Mouse (Mus musculus) heart, adult 2 months (tissue): ENCODE data around the gene Slc35e2. TPM values are rescaled to one million over a fixed set of nuclear protein-coding genes. Genes with fewer than 3 reads are reported as not detected.

Experiments
- DNase-seq, 2 experiments: peaks; one replicate each; pipeline ENCODE4 v3.0.0; 2021
- H3K27ac ChIP-seq: fragments of 200-600 bp; 2 replicates; pipeline ENCODE4 v1.8.1; 2022
- H3K27me3 ChIP-seq: fragments of 200-500 bp; 2 replicates; pipeline ENCODE4 v1.6.1; 2012; ENCODE audit warnings: mild to moderate bottlenecking, low read length, inconsistent platforms, mixed read lengths; ENCODE audit not compliant: control insufficient read depth, insufficient read depth
- H3K36me3 ChIP-seq: fragments of 200-500 bp; 2 replicates; pipeline ENCODE4 v1.6.1; 2012; ENCODE audit warnings: low read length, inconsistent platforms; ENCODE audit not compliant: control insufficient read depth, insufficient read depth
- H3K4me1 ChIP-seq: fragments of 200-500 bp; 2 replicates; pipeline ENCODE4 v1.6.1; 2011; ENCODE audit warnings: low read length; ENCODE audit not compliant: control insufficient read depth, insufficient read depth
- H3K4me3 ChIP-seq: fragments of 200-600 bp; 2 replicates; pipeline ENCODE4 v1.8.1; 2022
- H3K79me2 ChIP-seq: fragments of 200-500 bp; replicated peaks from 2 replicates; pipeline ENCODE4 v1.6.1; 2012; ENCODE audit warnings: mild to moderate bottlenecking, inconsistent platforms, low read length, moderate library complexity, mixed read lengths; ENCODE audit not compliant: control insufficient read depth, insufficient read depth
- H3K9ac ChIP-seq: fragments of 200-500 bp; 2 replicates; pipeline ENCODE4 v1.6.1; 2012; ENCODE audit warnings: low read depth, mild to moderate bottlenecking, control low read depth, inconsistent platforms, low read length, mixed read lengths
- CTCF ChIP-seq: fragments of 200-600 bp; IDR thresholded peaks from 2 replicates; pipeline ENCODE4 v1.8.1; 2022; ENCODE audit warnings: antibody characterized with exemption, mild to moderate bottlenecking, moderate library complexity
- EP300 ChIP-seq: fragments of 200-500 bp; IDR thresholded peaks from 2 replicates; pipeline ENCODE4 v1.6.1; 2011; ENCODE audit warnings: low read depth, low read length, control low read depth; ENCODE audit not compliant: insufficient read depth
- POLR2A ChIP-seq: fragments of 200-500 bp; IDR thresholded peaks from 2 replicates; pipeline ENCODE4 v1.6.1; 2011; ENCODE audit warnings: mild to moderate bottlenecking, low read depth, low read length, control low read depth; ENCODE audit not compliant: insufficient read depth
- WGBS: fragments of 180-500 bp; shearing (Covaris S2); methylation state at CpG from one replicate; pipeline ENCODE4 v1.1.7; 2018; 5-methylcytosine and 5-hydroxymethylcytosine counted together
- intact Hi-C: fragments of 180-260 bp; cut with DNase I; formaldehyde crosslinking; loops from one replicate; pipeline ENCODE4 v1.15.1; 2025
- polyA plus RNA-seq: library from polyadenylated mRNA; depleted of rRNA; stranded (reverse); fragments of >200 nt; gene quantifications from 2 replicates; pipeline ENCODE4 v1.2.3, GENCODE M21; 2012
- total RNA-seq, 2 experiments: library from RNA; stranded (reverse); gene quantifications; 2 replicates each; pipeline ENCODE4 v1.2.3; 2021

Slc35e2 gene
- total and polyA plus RNA-seq, 3 experiments: 4.1 to 8.2 (median 6.3) TPM

DNA sequence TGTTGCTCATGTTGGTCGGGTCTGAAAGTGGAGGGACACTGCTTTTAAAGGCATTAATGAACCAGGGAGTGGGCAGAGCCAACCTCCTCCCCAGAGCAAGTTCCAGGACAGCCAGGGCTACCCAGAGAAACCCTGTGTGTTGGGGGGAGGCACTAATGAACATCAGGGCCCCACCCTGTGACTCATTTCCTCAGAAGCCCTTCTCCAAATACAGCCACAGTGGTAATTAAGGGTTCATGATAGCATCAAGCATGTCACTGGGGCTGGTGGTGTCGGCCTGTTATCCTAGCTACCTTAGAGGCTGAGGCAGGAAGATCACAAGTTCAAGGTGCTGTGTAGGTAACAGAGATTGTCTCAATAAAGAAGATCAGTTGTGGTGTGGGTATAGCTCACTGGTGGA, 29.8 kb upstream of the Slc35e2 start:
- WGBS: 31% methylated on average over 2 of the region's 2 CpGs
- Histone ChIP-seq H3K36me3 (peaks cover 3% of the 10 kb centered on the region; the same call in 1 of the 2 replicates), H3K4me1 (peaks cover 16% of the 10 kb centered on the region), H3K79me2 (peaks cover 8% of the 10 kb centered on the region), H3K9ac (no peak overlapping the region), H3K4me3 (no peak overlapping the region), H3K27ac (peak overlapping the region; percentile 38), H3K27me3 (no peaks in the 10 kb centered on the region)
- TF ChIP-seq CTCF (no peak), EP300 (no peak), POLR2A (no peak)
- intact Hi-C loops: loop anchor here (10.0 kb wide), 1 partner anchor 207 kb away; the partner anchor contains the start of gene Prkcz
- DNase-seq: no peak

DNA sequence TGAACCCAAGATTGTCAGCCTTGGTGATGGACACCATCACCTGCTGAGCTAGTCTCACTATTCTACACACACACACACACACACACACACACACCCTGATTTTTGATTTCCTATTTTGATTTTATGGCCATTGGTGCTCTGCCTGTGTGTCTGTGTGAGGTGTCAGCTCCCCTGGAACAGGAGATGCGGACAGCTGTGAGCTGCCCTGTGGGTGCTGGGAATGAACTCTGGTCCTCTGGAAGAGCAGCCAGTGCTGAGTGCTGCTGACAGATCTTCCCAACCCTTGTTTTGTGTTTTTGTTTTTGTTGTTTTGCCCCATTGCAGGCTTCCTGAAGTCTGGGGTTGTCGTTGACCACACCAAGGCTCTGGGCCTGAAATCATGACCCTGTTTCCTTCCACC, 28.1 kb upstream of the Slc35e2 start:
- peaks cover 3% of the 10 kb centered on the region; the same call in 1 of the 2 replicates for H3K36me3 ChIP-seq
- DNase-seq: no peak
- H3K27ac ChIP-seq: no peak overlapping the region
- peaks cover 21% of the 10 kb centered on the region for H3K4me1 ChIP-seq
- no peaks in the 10 kb centered on the region for H3K27me3 ChIP-seq
- TF ChIP-seq CTCF (no peak), POLR2A (no peak), EP300 (no peak)
- H3K4me3 ChIP-seq: no peak overlapping the region
- H3K9ac ChIP-seq: no peak overlapping the region
- intact Hi-C loops: loop anchor here (10.0 kb wide), 1 partner anchor 208 kb away; the partner anchor contains the start of gene Prkcz
- peaks cover 8% of the 10 kb centered on the region for H3K79me2 ChIP-seq
- WGBS: 77% methylated on average over 2 of the region's 2 CpGs

DNA sequence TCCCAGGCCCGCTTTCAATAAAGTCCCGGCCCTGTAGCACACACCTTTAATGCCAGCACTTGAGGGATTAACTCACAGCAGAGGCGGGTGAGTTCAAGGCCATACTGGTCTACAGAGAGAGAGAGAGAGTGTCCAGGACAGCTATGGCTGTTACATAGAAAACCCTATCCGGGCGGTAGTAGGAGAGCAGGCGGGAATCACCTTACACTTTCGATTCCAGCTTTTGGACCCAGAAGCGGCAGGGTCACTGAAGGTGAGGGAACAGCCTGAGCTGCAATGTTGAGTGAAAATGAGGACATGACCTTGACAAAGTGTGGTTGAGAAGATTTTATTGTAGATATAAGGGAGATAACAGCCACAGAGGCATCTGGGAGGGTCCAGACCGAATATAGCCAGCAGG, 27.3 kb upstream of the Slc35e2 start:
- Histone ChIP-seq H3K9ac (no peak overlapping the region), H3K36me3 (peaks cover 3% of the 10 kb centered on the region; the same call in 1 of the 2 replicates), H3K27me3 (no peaks in the 10 kb centered on the region), H3K27ac (no peak overlapping the region), H3K79me2 (peaks cover 4% of the 10 kb centered on the region), H3K4me1 (peaks cover 19% of the 10 kb centered on the region), H3K4me3 (no peak overlapping the region)
- 93% methylated on average over 9 of the region's 9 CpGs for WGBS
- no peak for DNase-seq
- TF ChIP-seq CTCF (no peak), POLR2A (no peak), EP300 (no peak)
- intact Hi-C loops: loop anchor here (10.0 kb wide), 1 partner anchor 209 kb away; the partner anchor contains the start of gene Prkcz

DNA sequence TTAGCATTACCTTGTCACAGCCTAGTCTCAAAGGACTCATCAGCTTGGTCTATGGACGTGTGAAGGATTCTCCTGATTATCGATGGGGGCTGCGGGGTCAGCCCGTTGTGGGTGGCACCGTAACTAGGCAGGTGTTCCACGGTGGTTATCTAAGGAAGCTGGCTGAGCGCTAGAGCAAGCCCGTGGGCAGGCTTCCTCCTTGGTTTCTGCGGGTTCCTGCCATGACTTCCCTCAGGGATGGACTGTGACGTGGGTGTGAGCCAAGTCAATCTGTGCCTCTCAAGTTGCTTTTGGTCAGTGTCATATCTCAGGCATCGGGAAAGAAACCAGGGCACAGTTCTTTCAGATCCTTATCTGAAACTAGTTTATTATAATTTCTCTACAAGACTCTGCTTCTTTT, 26.3 kb upstream of the Slc35e2 start:
- H3K4me1 ChIP-seq: peaks cover 19% of the 10 kb centered on the region
- no peak overlapping the region for H3K4me3 ChIP-seq
- peaks cover 3% of the 10 kb centered on the region; the same call in 1 of the 2 replicates for H3K36me3 ChIP-seq
- H3K27me3 ChIP-seq: no peaks in the 10 kb centered on the region
- TF ChIP-seq CTCF: no peak
- no peak for TF ChIP-seq POLR2A
- TF ChIP-seq EP300: no peak
- H3K27ac ChIP-seq: no peak overlapping the region
- intact Hi-C loops: loop anchor here (10.0 kb wide), 1 partner anchor 210 kb away; the partner anchor contains the start of gene Prkcz
- WGBS: 43% methylated on average over 11 of the region's 11 CpGs
- H3K79me2 ChIP-seq: peaks cover 3% of the 10 kb centered on the region; the same call in 1 of the 2 replicates
- DNase-seq: no peak
- H3K9ac ChIP-seq: no peak overlapping the region

GRCm38 (mm10) chr4:155575521-155575920, 25.7 kb upstream of the Slc35e2 start:
- no peak overlapping the region for H3K27ac ChIP-seq
- TF ChIP-seq CTCF (no peak), POLR2A (no peak), EP300 (no peak)

GRCm38 (mm10) chr4:155577132-155577531, 24.1 kb upstream of the Slc35e2 start:
- Histone ChIP-seq H3K79me2 (peaks cover under 1% of the 10 kb centered on the region; the same call in 1 of the 2 replicates), H3K27me3 (no peaks in the 10 kb centered on the region), H3K4me1 (peaks cover 13% of the 10 kb centered on the region), H3K27ac (no peak overlapping the region), H3K4me3 (no peak overlapping the region), H3K36me3 (no peaks in the 10 kb centered on the region), H3K9ac (no peak overlapping the region)
- DNase-seq: peak in 1 of 2 experiments; percentile 30
- intact Hi-C loops: loop anchor here (10.0 kb wide), 1 partner anchor 212 kb away; the partner anchor contains the start of gene Prkcz
- WGBS: 81% methylated on average over 9 of the region's 9 CpGs
- no peak for TF ChIP-seq CTCF
- no peak for TF ChIP-seq POLR2A
- no peak for TF ChIP-seq EP300

More at GRCm38 (mm10) chr4:155575521-155575920, 25.7 kb upstream of the Slc35e2 start:
- intact Hi-C loops: loop anchor here (10.0 kb wide), 1 partner anchor 211 kb away; the partner anchor contains the start of gene Prkcz
- Histone ChIP-seq H3K27me3 (no peaks in the 10 kb centered on the region), H3K9ac (no peak overlapping the region), H3K4me1 (peaks cover 19% of the 10 kb centered on the region), H3K4me3 (no peak overlapping the region), H3K36me3 (peaks cover 3% of the 10 kb centered on the region; the same call in 1 of the 2 replicates), H3K79me2 (peaks cover 3% of the 10 kb centered on the region; the same call in 1 of the 2 replicates)
- no peak for DNase-seq
- 89% methylated on average over 8 of the region's 8 CpGs for WGBS
